Mouse (Mus musculus) limb, embryonic 11.5 days (tissue): ENCODE data around the gene Gm9964. TPM values are rescaled to one million over a fixed set of nuclear protein-coding genes. Genes with fewer than 3 reads are reported as not detected.
"Not testable (repeated sequence)": the region's sequence is repeated elsewhere in the genome, so short reads cannot be mapped to it uniquely, and the experiment has no call there.

Source experiments
- ATAC-seq: fragments of 200-750 bp; cut with Nextera tagmentation; 2 replicates; pipeline ENCODE4 v1.8.0; 2017; ENCODE audit warnings: low read depth; ENCODE audit not compliant: insufficient number of reproducible peaks, low FRiP score, low TSS enrichment
- DNase-seq: peaks from one replicate; pipeline ENCODE4 v3.0.0-alpha.2; 2015; ENCODE audit warnings: low spot score
- H3K27ac ChIP-seq: fragments of 300-500 bp; sonication (generic); replicated peaks from 2 replicates; pipeline ENCODE4 v1.5.1; 2014; ENCODE audit warnings: low read depth, mild to moderate bottlenecking, low read length
- H3K27me3 ChIP-seq: fragments of 300-500 bp; sonication (generic); 2 replicates; pipeline ENCODE4 v1.6.1; 2014; ENCODE audit warnings: mild to moderate bottlenecking, low read length, mixed read lengths; ENCODE audit not compliant: control insufficient read depth, insufficient read depth
- H3K36me3 ChIP-seq: fragments of 300-500 bp; sonication (generic); 2 replicates; pipeline ENCODE4 v1.6.1; 2014; ENCODE audit warnings: mild to moderate bottlenecking, low read length, moderate library complexity, mixed read lengths; ENCODE audit not compliant: control insufficient read depth, insufficient read depth
- H3K4me1 ChIP-seq: fragments of 300-500 bp; sonication (generic); 2 replicates; pipeline ENCODE4 v1.6.1; 2014; ENCODE audit warnings: low read length, mixed read lengths; ENCODE audit not compliant: control insufficient read depth, insufficient read depth
- H3K4me2 ChIP-seq: fragments of 300-500 bp; sonication (generic); 2 replicates; pipeline ENCODE4 v1.6.1; 2014; ENCODE audit warnings: low read depth, mild to moderate bottlenecking, moderate library complexity; ENCODE audit not compliant: severe bottlenecking
- H3K4me3 ChIP-seq: fragments of 300-500 bp; sonication (generic); 2 replicates; pipeline ENCODE4 v1.5.1; 2014; ENCODE audit warnings: low read depth, low read length
- H3K9ac ChIP-seq: fragments of 300-500 bp; sonication (generic); 2 replicates; pipeline ENCODE4 v1.6.1; 2014; ENCODE audit warnings: mild to moderate bottlenecking, low read length
- H3K9me3 ChIP-seq: fragments of 300-500 bp; sonication (generic); 2 replicates; pipeline ENCODE4 v1.6.1; 2016; ENCODE audit warnings: low read length; ENCODE audit not compliant: control insufficient read depth
- WGBS: fragments of 180-500 bp; shearing (Covaris S2); extraction: QIAGEN DNeasy Blood & Tissue Kit; methylation state at CpG from one replicate; pipeline ENCODE4 v1.1.7; 2014; 5-methylcytosine and 5-hydroxymethylcytosine counted together
- polyA plus RNA-seq: library from polyadenylated mRNA; unstranded; fragments of >200 nt; fragmentation: Nextera tagmentation; extraction: Ambion mirVana; gene quantifications from 2 replicates; pipeline ENCODE4 v1.2.1, GENCODE M21; 2014

Gene Gm9964
- polyA plus RNA-seq, 1 experiment from 2014 or later = not detected

GRCm38 (mm10) chr11:79281396-79281795 is 15.3 kb downstream of the Gm9964 start:
- Histone ChIP-seq H3K27ac (no peak overlapping the region), H3K9me3 (no peaks in the 10 kb centered on the region)
- 69% methylated on average over 5 of the region's 5 CpGs for WGBS

GRCm38 (mm10) chr11:79279732-79280405 is 16.8 kb downstream of the Gm9964 start:
- DNase-seq = peak; percentile 67
- H3K27me3 ChIP-seq = no peaks in the 10 kb centered on the region
- ATAC-seq = peak; percentile 82
- no peaks in the 10 kb centered on the region for H3K36me3 ChIP-seq
- 46% methylated on average over 2 of the region's 2 CpGs for WGBS
- no peaks in the 10 kb centered on the region for H3K9me3 ChIP-seq
- H3K4me2 ChIP-seq = no peak overlapping the region
- H3K9ac ChIP-seq = no peak overlapping the region
- H3K27ac ChIP-seq = peak overlapping the region; percentile 86
- H3K4me3 ChIP-seq = no peak overlapping the region
- H3K4me1 ChIP-seq = peaks cover 11% of the 10 kb centered on the region; the same call in 1 of the 2 replicates

More at GRCm38 (mm10) chr11:79281396-79281795, 15.3 kb downstream of the Gm9964 start:
- ATAC-seq (no peak), DNase-seq (no peak)
- Histone ChIP-seq H3K36me3 (no peaks in the 10 kb centered on the region), H3K4me3 (no peak overlapping the region), H3K4me1 (peaks cover 11% of the 10 kb centered on the region; the same call in 1 of the 2 replicates), H3K9ac (no peak overlapping the region), H3K4me2 (no peak overlapping the region), H3K27me3 (no peaks in the 10 kb centered on the region)

GRCm38 (mm10) chr11:79273757-79274156 is 22.9 kb downstream of the Gm9964 start:
- ATAC-seq (no peak), DNase-seq (no peak)
- no peak overlapping the region for H3K27ac ChIP-seq
- no peak overlapping the region for H3K4me3 ChIP-seq
- no peak overlapping the region for H3K4me2 ChIP-seq
- H3K9me3 ChIP-seq = no peaks in the 10 kb centered on the region
- H3K36me3 ChIP-seq = no peaks in the 10 kb centered on the region
- no peak overlapping the region for H3K9ac ChIP-seq
- 76% methylated on average over 4 of the region's 4 CpGs for WGBS
- no peaks in the 10 kb centered on the region for H3K4me1 ChIP-seq
- no peaks in the 10 kb centered on the region for H3K27me3 ChIP-seq

GRCm38 (mm10) chr11:79273039-79273438 is 23.7 kb downstream of the Gm9964 start:
- ATAC-seq (no peak), DNase-seq (no peak)
- H3K27ac ChIP-seq = no peak overlapping the region
- WGBS = 73% methylated on average over 4 of the region's 4 CpGs
- H3K9ac ChIP-seq = no peak overlapping the region
- H3K36me3 ChIP-seq = no peaks in the 10 kb centered on the region
- H3K4me3 ChIP-seq = no peak overlapping the region
- H3K4me1 ChIP-seq = no peaks in the 10 kb centered on the region
- no peaks in the 10 kb centered on the region for H3K27me3 ChIP-seq
- no peaks in the 10 kb centered on the region for H3K9me3 ChIP-seq
- no peak overlapping the region for H3K4me2 ChIP-seq

GRCm38 (mm10) chr11:79267171-79267570 is 29.5 kb downstream of the Gm9964 start:
- no peaks in the 10 kb centered on the region for H3K9me3 ChIP-seq
- H3K4me2 ChIP-seq = no peak overlapping the region
- H3K9ac ChIP-seq = no peak overlapping the region
- no peaks in the 10 kb centered on the region for H3K27me3 ChIP-seq
- H3K27ac ChIP-seq = peak overlapping the region; percentile 59
- no peaks in the 10 kb centered on the region for H3K4me1 ChIP-seq
- H3K36me3 ChIP-seq = no peaks in the 10 kb centered on the region
- H3K4me3 ChIP-seq = no peak overlapping the region
- ATAC-seq = no peak
- DNase-seq = peak; percentile 37
- WGBS = 34% methylated on average over 1 of the region's 1 CpGs

- WGBS = 43% methylated on average over 3 of the region's 3 CpGs
- DNase-seq (no peak), ATAC-seq (no peak)
- Histone ChIP-seq H3K36me3 (no peaks in the 10 kb centered on the region), H3K9me3 (no peaks in the 10 kb centered on the region), H3K27ac (no peak overlapping the region), H3K4me3 (no peak overlapping the region), H3K27me3 (no peaks in the 10 kb centered on the region), H3K4me1 (no peaks in the 10 kb centered on the region), H3K9ac (no peak overlapping the region), H3K4me2 (no peak overlapping the region)
These were observed 32.3 kb downstream of the Gm9964 start for GRCm38 (mm10) chr11:79264376-79264775.

DNA sequence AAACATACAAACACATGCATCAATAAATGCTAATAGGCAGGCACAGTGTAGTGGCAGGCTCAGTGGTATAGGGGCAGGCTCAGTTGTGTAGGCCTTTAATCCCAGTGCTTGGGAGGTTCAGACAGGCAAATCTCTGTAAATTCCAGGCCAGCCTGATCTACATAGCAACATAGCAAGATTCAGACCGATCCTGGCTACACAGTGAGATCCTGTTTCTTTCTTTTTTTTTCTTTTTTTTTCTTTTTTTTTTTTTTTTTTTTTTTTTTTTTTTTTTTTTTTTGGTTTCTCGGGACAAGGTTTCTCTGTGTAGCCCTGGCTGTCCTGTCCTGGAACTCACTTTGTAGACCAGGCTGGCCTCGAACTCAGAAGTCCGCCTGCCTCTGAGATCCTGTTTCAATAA is 36.6 kb downstream of the Gm9964 start:
- H3K9me3 ChIP-seq, DNase-seq, H3K9ac ChIP-seq, H3K27me3 ChIP-seq, H3K27ac ChIP-seq, H3K4me3 ChIP-seq, H3K36me3 ChIP-seq, ATAC-seq, H3K4me1 ChIP-seq, H3K4me2 ChIP-seq: not testable (repeated sequence)
- WGBS = 83% methylated on average over 4 of the region's 4 CpGs

DNA sequence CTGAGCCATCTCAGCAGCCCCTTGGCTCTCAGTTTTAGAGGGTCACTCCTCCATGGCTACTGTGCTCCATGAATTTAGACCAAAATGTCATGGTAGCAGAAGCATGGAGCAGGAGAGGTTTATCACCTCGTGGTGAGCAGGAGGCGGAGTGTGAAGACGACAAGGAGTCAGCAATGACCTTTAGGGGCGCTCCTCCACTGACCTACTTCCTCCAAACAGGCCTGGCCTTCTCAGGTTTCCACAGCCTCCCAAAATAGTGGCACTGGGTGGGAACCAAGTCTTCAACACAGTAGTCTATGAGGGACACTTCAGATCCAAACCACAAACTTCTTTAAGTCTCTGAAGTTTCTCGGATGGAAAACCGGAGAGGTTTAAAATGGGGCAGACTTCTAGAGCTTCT is 38.0 kb downstream of the Gm9964 start:
- no peaks in the 10 kb centered on the region for H3K4me1 ChIP-seq
- H3K9ac ChIP-seq = no peak overlapping the region
- H3K27ac ChIP-seq = no peak overlapping the region
- H3K36me3 ChIP-seq = no peaks in the 10 kb centered on the region
- H3K27me3 ChIP-seq = no peaks in the 10 kb centered on the region
- WGBS = 68% methylated on average over 6 of the region's 6 CpGs
- ATAC-seq = no peak
- H3K4me2 ChIP-seq = no peak overlapping the region
- no peak overlapping the region for H3K4me3 ChIP-seq
- H3K9me3 ChIP-seq = no peaks in the 10 kb centered on the region
- no peak for DNase-seq
